Mouse (Mus musculus): ENCODE measurements around the gene Stfa3.

DNA sequence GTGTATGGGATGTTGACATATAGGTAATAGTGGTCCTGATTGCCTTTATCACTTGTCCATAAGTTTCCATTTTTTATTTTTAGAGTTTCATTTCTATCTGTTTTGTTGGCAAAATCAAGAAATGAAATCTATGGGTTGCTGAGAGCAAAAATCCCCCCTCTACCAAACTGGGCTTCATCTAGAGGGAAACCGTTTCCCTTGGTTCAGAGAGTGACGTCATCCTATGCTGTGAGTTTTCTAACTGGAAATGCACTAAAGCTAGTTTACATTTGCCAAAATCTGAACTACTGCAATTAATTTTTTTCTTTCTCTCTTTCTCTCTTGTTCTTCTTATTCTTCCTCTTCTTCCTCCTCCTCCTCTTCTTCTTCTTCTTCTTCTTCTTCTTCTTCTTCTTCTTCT lies 19.7 kb upstream of the Stfa3 start:
- TF ChIP-seq CTCF (IDR thresholded peaks at IDR 0.05) (no peak), POLR2A (IDR thresholded peaks at IDR 0.05; ENCODE audit: insufficient read depth, low read depth, low read length) (no peak)

Measured in heart, adult 2 months (tissue).